Mouse (Mus musculus): ENCODE measurements around the gene Iqca.

The Iqca gene

DNA sequence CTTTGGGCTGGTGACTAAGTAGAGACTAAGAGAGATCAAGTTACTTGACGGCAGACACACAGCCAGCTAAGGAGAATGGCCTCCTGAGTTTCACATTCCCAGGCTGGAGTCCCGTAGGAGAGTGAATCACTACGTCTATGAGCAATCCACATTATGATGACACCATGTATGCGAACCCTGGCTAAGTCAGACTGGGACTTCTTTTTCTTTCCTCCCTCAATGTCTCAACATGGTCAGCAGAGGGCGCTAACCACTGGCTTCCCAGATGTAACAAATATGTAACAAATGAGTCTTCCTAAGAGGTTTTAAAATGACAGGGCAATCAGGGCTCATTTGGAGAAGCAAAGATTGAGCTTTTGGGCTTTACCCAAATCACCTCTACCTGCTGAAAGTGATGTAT is 101.9 kb downstream of the Iqca start:
- no peak for DNase-seq

DNA sequence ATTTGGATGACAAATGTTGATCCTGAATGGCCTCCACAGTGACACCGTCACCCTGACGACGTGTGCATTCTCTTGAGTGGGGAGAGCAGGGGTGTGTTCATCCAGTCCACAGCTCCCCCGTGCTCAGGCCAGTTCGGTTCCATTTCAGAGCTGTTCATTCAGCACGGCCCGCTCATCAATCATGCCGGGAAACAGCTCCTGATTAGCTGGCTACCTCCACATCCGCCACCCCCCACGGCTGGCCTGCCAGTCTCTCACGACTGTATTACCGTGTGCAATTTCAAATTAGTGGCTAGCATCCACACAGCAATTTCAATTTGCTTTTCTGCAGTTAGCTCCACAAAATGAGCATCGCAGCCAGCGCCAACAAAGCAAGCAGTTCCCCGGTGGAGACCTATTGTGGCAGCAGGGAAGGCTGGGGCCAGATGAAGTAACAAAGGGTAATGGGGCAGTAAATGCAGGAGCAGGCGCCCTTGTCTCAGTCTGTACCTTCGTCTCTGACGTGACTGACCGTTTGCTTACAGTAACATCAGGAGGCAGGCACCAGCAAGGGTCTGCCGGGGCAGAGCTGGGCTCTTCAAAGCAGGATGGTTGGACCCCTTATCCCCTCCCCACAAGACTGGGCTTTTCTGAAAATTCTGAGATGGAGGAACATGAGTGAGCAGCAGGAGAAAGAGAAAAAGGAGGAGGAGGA is 103.0 kb downstream of the Iqca start:
- no peak for DNase-seq

- no peak for DNase-seq
Observed at GRCm38 (mm10) chr1:90028305-90028704, 124.9 kb downstream of the Iqca start.

DNA sequence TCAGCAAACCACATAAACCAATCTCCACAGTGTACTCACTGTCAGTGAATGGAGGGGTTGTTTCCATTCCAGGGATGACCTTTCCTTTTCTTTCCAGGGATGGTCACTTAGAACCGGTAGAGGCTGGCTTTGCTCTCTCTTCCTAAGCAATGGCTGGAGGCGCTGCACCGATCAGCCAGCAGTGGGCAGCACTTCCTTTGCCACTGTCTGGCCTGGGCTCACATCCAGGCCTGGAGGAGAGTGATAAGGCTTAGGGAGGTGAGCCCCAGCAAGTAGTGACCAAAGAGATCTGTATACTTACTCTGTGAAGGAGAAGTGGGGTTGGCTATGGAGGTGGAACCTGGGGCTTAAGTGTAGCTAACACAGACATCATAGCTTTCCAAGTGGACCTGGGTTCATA is 126.3 kb downstream of the Iqca start:
- DNase-seq, result no peak

DNA sequence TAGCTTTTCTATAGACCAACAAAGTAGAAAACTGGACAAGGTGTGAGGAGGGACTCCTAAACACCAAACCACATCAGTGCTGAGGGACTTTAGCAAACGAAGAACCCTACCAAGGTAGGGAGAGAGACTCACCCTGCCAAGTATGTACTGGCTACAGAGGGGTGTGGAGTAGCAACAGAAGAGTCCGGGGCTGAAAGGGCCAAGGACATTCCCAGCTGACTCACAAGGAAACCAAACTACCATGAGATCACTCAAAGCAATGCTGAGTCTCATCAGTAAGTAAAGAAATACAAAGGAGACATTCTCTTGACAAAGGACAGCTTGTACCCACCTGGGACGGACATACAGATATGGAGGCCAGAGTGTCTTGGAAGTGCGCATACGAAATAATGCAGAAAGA is 132.9 kb downstream of the Iqca start:
- no peak for DNase-seq

GRCm38 (mm10) chr1:90018071-90018470 is 135.1 kb downstream of the Iqca start:
- no peak for DNase-seq

DNA sequence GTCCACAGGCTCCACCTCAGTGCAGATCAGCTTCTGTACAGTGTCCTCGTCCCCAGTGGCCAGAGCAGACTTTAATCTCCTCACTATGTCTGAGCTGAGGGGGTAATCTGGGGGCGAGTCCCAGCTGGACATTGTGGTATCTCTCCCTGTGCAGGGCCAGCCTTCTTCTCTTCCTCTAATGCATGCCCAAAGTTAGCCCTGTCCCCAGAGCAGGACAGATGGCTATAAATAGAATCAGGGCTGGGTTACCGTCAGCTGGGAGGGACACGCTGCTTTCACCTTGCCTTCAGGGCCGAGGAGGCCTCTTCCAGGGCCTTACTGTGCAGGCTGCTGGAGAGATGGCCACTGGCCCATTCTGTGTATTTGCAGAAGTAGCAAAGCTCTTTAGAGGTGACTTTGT is 138.8 kb downstream of the Iqca start, which contains the start of gene Asb18:
Gene Asb18 (minus strand): TSS at position 221 of the 400 bp plus-strand sequence.
- no peak for DNase-seq

GRCm38 (mm10) chr1:90013273-90013672 is 139.9 kb downstream of the Iqca start:
- DNase-seq, result no peak

DNA sequence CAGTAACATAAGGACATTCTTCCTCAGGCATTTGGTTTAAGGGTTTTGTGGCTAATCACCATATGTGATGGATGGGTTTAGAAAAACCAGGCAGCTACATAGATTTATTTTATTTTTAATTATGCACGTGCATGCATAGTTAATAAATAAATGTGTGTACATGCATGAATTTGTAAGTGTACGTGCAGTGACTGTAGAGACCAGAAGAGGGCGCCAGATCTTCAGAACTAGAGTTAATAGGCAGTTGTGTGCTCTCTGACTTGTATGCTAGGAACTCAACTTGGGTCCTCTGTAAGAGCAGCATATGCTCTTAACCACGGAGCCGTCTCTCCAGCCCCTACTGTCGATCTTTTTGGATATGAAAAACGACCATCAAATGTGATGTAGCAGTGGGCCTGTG is 140.4 kb downstream of the Iqca start:
- no peak for DNase-seq

GRCm38 (mm10) chr1:90012168-90012567 is 141.0 kb downstream of the Iqca start:
- no peak for DNase-seq

GRCm38 (mm10) chr1:90010077-90010476 is 143.1 kb downstream of the Iqca start:
- no peak for DNase-seq

DNA sequence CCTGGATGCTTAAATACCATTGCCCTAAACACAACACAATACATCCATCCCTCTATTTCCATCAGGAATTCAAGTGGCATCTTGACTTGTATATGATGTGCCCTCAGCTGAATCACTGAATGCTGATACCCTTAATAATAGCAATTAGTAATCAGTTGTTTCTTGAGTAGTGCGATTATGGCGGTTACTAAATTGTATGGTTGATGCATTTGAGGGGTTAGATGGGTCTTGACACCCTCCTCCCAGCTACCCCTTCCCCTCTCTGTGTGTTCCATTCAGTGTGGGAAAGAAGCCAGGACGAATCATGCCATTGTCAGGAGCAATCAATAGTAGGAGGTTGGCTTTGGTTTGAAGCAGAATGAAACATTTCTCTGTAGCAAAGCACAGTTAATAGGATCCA is 144.0 kb downstream of the Iqca start:
- DNase-seq, result no peak

DNA sequence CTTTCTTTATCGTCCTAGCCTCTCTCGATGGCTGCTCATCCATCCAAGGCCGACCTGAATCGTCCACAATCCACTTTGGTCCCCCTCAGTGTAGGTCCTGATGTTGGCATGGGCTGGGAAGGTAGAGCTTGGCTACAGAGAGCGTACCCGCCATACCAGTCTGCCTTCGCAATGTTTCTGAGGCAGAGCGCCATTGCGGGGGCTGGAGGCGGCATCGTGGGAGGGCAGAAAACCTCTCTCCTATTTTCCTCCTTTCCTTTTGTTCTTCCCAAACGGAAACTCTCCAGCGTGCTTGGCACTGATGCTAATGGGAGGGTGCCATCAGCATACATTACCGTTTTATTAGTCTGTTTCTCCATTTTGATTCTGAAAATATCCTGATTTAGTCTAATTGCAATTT is 146.5 kb downstream of the Iqca start:
- no peak for DNase-seq

GRCm38 (mm10) chr1:90000981-90001380 is 152.2 kb downstream of the Iqca start:
- DNase-seq, result no peak

DNA sequence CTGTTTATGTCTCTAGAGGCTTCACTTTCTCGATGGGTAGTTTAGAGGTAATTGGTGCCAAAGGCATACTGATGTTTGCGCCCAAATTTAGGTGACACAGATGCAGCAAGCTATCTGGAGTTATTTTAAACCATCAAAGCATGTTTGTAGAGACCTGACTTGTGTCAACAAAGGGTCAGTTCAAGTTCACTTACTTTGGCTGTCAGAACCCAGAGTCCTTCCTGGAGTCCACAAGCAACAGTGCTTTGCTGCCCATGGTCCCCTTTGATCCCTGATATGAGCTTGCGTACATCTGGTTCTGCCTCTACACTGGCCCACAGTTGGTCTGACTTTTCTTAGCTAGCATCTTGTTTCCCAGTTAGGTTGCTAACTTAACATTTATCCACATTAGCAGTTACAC is 153.3 kb downstream of the Iqca start:
- no peak for DNase-seq

GRCm38 (mm10) chr1:89998696-89999095 is 154.5 kb downstream of the Iqca start:
- no peak for DNase-seq

DNA sequence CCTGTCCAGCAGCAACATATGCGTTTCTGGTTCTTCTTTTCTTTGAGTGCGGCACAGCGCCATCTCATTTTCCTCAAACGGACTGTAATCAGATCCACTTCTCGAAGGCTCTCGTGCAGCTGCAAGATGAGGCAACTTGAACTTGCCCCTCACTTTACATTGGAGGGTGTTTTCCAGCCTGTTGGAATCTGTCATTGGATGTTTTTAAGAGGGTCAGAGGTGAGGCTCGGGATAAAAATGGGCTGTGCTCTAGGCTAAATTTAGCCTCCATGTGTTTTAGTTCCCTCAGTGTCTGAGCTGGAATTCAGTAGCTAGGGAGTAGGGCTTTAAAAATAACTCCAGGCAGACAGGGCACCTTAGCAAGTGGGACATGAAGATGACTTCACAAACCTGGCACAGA is 155.1 kb downstream of the Iqca start:
- no peak for DNase-seq

GRCm38 (mm10) chr1:89992256-89992655 is 160.9 kb downstream of the Iqca start:
- no peak for DNase-seq
